Comparison of ENCODE assay signal across 8 mouse cellular contexts in genomic region chr11:117810401-117811046, GRCm38 (mm10). TPM values are rescaled to one million over a fixed set of nuclear protein-coding genes. Genes with fewer than 3 reads are reported as not detected.
A peak's percentile ranks its signal among the peaks of the same experiment; 100 is the strongest.
DNase-seq lines count a peak whose midpoint lies in the region; ATAC-seq and TF ChIP-seq lines count a peak whose summit lies in the region.

No protein-coding gene starts in this region.

- under 1% methylated on average over 21 of the region's 21 CpGs for WGBS in heart, embryonic 13.5 days
- 0% methylated on average over 21 of the region's 21 CpGs for WGBS in kidney, postnatal 0 days
- WGBS in neural tube, embryonic 13.5 days = under 1% methylated on average over 21 of the region's 21 CpGs
- WGBS in stomach, postnatal 0 days = under 1% methylated on average over 21 of the region's 21 CpGs

- peak; percentile 93 for DNase-seq in A20 (ENCODE audit: low read depth, low spot score)
- DNase-seq in adrenal gland, adult 2 months = peak; percentile 95
- DNase-seq in kidney, postnatal 0 days (ENCODE audit: low spot score) = peak; percentile 94
- peak; percentile 91 to 95 for DNase-seq in lung, adult 18-20 months
- DNase-seq in stomach, postnatal 0 days (ENCODE audit: low spot score) = peak; percentile 98

- peak overlapping the region; percentile 75 for H3K27ac ChIP-seq in heart, embryonic 13.5 days (replicated peaks)
- peak overlapping the region; percentile 75 for H3K27ac ChIP-seq in kidney, postnatal 0 days
- H3K27ac ChIP-seq in neural tube, embryonic 13.5 days (replicated peaks) = no peak overlapping the region
- peak overlapping the region; percentile 95 for H3K27ac ChIP-seq in stomach, postnatal 0 days (replicated peaks)

- ATAC-seq in erythroblast, adult 5-6 weeks (replicated peaks; ENCODE audit: low FRiP score, poor library complexity, severe bottlenecking) = peak; percentile 78
- peak; percentile 74 for ATAC-seq in heart, embryonic 13.5 days (ENCODE audit: extremely low read depth, insufficient number of reproducible peaks, low FRiP score, low TSS enrichment)
- peak; percentile 89 for ATAC-seq in kidney, postnatal 0 days (replicated peaks; ENCODE audit: low FRiP score, low read depth)
- ATAC-seq in neural tube, embryonic 13.5 days (ENCODE audit: low read depth) = peak; percentile 78
- peak; percentile 92 for ATAC-seq in stomach, postnatal 0 days (ENCODE audit: low FRiP score, low TSS enrichment)

- H3K9me3 ChIP-seq in heart, embryonic 13.5 days = no peaks in the 10 kb centered on the region
- H3K9me3 ChIP-seq in kidney, postnatal 0 days (replicated peaks; ENCODE audit: low read length) = no peaks in the 10 kb centered on the region
- H3K9me3 ChIP-seq in neural tube, embryonic 13.5 days = no peaks in the 10 kb centered on the region
- no peaks in the 10 kb centered on the region for H3K9me3 ChIP-seq in stomach, postnatal 0 days (ENCODE audit: control insufficient read depth, low read length)

- peak overlapping the region; percentile 97 for H3K4me2 ChIP-seq in heart, embryonic 13.5 days
- H3K4me2 ChIP-seq in kidney, postnatal 0 days (ENCODE audit: low read length) = peak overlapping the region; percentile 82
- peak overlapping the region; percentile 91 for H3K4me2 ChIP-seq in neural tube, embryonic 13.5 days
- H3K4me2 ChIP-seq in stomach, postnatal 0 days (replicated peaks; ENCODE audit: low read depth) = peak overlapping the region; percentile 95

- no peak for TF ChIP-seq EP300 in stomach, postnatal 0 days (optimal IDR thresholded peaks at IDR 0.05)

- H3K27me3 ChIP-seq in heart, embryonic 13.5 days (replicated peaks) = no peaks in the 10 kb centered on the region
- no peaks in the 10 kb centered on the region for H3K27me3 ChIP-seq in kidney, postnatal 0 days (ENCODE audit: insufficient read depth, low read length)
- H3K27me3 ChIP-seq in neural tube, embryonic 13.5 days = peaks cover 24% of the 10 kb centered on the region
- H3K27me3 ChIP-seq in stomach, postnatal 0 days (ENCODE audit: control insufficient read depth, insufficient read depth, low read length) = no peaks in the 10 kb centered on the region

- H3K36me3 ChIP-seq in heart, embryonic 13.5 days = peaks cover 43% of the 10 kb centered on the region
- peaks cover 23% of the 10 kb centered on the region for H3K36me3 ChIP-seq in kidney, postnatal 0 days (ENCODE audit: insufficient read depth, low read length)
- no peaks in the 10 kb centered on the region for H3K36me3 ChIP-seq in neural tube, embryonic 13.5 days
- H3K36me3 ChIP-seq in stomach, postnatal 0 days (ENCODE audit: control insufficient read depth, insufficient read depth, low read length) = 0 out of 2 replicates have a peak, but pooled peaks cover 6% of the 10 kb centered on the region

- peak; percentile 58 for TF ChIP-seq CTCF in kidney, postnatal 0 days (IDR thresholded peaks at IDR 0.05; ENCODE audit: low read depth)
- peak; percentile 71 for TF ChIP-seq CTCF in stomach, postnatal 0 days (IDR thresholded peaks at IDR 0.05; ENCODE audit: low read depth)

- peaks cover 38% of the 10 kb centered on the region for H3K4me1 ChIP-seq in heart, embryonic 13.5 days
- H3K4me1 ChIP-seq in kidney, postnatal 0 days (replicated peaks; ENCODE audit: insufficient read depth, low read length) = peaks cover 3% of the 10 kb centered on the region; the same call in 1 of the 2 replicates
- peaks cover 21% of the 10 kb centered on the region for H3K4me1 ChIP-seq in neural tube, embryonic 13.5 days (replicated peaks)
- H3K4me1 ChIP-seq in stomach, postnatal 0 days (replicated peaks; ENCODE audit: control insufficient read depth, insufficient read depth) = 0 out of 2 replicates have a peak, but pooled peaks cover 3% of the 10 kb centered on the region

- H3K4me3 ChIP-seq in heart, embryonic 13.5 days = peak overlapping the region; percentile 90
- H3K4me3 ChIP-seq in kidney, postnatal 0 days (replicated peaks; ENCODE audit: low read depth, low read length) = peak overlapping the region; percentile 71
- H3K4me3 ChIP-seq in neural tube, embryonic 13.5 days = peak overlapping the region; percentile 60
- peak overlapping the region; percentile 92 for H3K4me3 ChIP-seq in stomach, postnatal 0 days (ENCODE audit: low read depth, low read length)

- peak overlapping the region; percentile 91 for H3K9ac ChIP-seq in heart, embryonic 13.5 days
- peak overlapping the region; percentile 74 for H3K9ac ChIP-seq in kidney, postnatal 0 days (ENCODE audit: low read depth, low read length)
- peak overlapping the region; percentile 71 for H3K9ac ChIP-seq in neural tube, embryonic 13.5 days
- H3K9ac ChIP-seq in stomach, postnatal 0 days (ENCODE audit: low read length) = peak overlapping the region; percentile 90

RNA-seq across cellular contexts. Expression of gene Gm20708, which starts 1.1 kb away (rescaled TPM):
- total RNA-seq in adrenal gland, adult 2 months (2021) = 1 to 10 TPM in 1 of 2 experiments, under 1 TPM in 1; 0.59 to 1.0 TPM
- polyA plus RNA-seq in adrenal gland, adult 2 months (2012; rRNA removed) = 0.08 TPM in 1 of 2 replicates, not detected in the other
- total RNA-seq in erythroblast, adult 5-6 weeks (2015; ENCODE audit: low replicate concordance) = 62.3 and 66.5 TPM in 2 replicates
- total RNA-seq in erythroblast, adult 5-6 weeks (2017; ENCODE audit: low replicate concordance) = 31.9 and 39.7 TPM in 2 replicates
- 0.78 and 1.3 TPM in 2 replicates for polyA plus RNA-seq in heart, embryonic 13.5 days (2015; fragmentation: Nextera tagmentation; extraction: Ambion mirVana)
- 0.19 and 0.21 TPM in 2 replicates for polyA plus RNA-seq in kidney, postnatal 0 days (2015; fragmentation: Nextera tagmentation; extraction: Ambion mirVana)
- 0.56 and 1.6 TPM in 2 replicates for polyA plus RNA-seq in neural tube, embryonic 13.5 days (2015; fragmentation: Nextera tagmentation; extraction: Ambion mirVana)
- 0.18 and 0.24 TPM in 2 replicates for polyA plus RNA-seq in stomach, postnatal 0 days (2015; fragmentation: Nextera tagmentation; extraction: Ambion mirVana)

RNA-seq across cellular contexts. Expression of gene Syngr2, which starts 1.1 kb away (rescaled TPM):
- total RNA-seq in adrenal gland, adult 2 months (2021) = 10 to 100 TPM; 77.3 to 95.7 TPM
- polyA plus RNA-seq in adrenal gland, adult 2 months (2012; rRNA removed) = 171 and 220 TPM in 2 replicates
- 52.9 and 77.2 TPM in 2 replicates for total RNA-seq in erythroblast, adult 5-6 weeks (2015; ENCODE audit: low replicate concordance)
- 32.5 and 46.5 TPM in 2 replicates for total RNA-seq in erythroblast, adult 5-6 weeks (2017; ENCODE audit: low replicate concordance)
- 74.8 and 75.6 TPM in 2 replicates for polyA plus RNA-seq in heart, embryonic 13.5 days (2015; fragmentation: Nextera tagmentation; extraction: Ambion mirVana)
- 107 and 115 TPM in 2 replicates for polyA plus RNA-seq in kidney, postnatal 0 days (2015; fragmentation: Nextera tagmentation; extraction: Ambion mirVana)
- 15.3 and 17.5 TPM in 2 replicates for polyA plus RNA-seq in neural tube, embryonic 13.5 days (2015; fragmentation: Nextera tagmentation; extraction: Ambion mirVana)
- 165 and 183 TPM in 2 replicates for polyA plus RNA-seq in stomach, postnatal 0 days (2015; fragmentation: Nextera tagmentation; extraction: Ambion mirVana)

RNA-seq across cellular contexts. Expression of gene 6030468B19Rik, which starts 13.1 kb away (rescaled TPM):
- total RNA-seq in adrenal gland, adult 2 months (2021) = not detected
- not detected in 2 replicates for polyA plus RNA-seq in adrenal gland, adult 2 months (2012; rRNA removed)
- total RNA-seq in erythroblast, adult 5-6 weeks (2015; ENCODE audit: low replicate concordance) = 12.7 and 28.6 TPM in 2 replicates
- total RNA-seq in erythroblast, adult 5-6 weeks (2017; ENCODE audit: low replicate concordance) = 10.6 and 16.1 TPM in 2 replicates
- 1.3 and 2.3 TPM in 2 replicates for polyA plus RNA-seq in heart, embryonic 13.5 days (2015; fragmentation: Nextera tagmentation; extraction: Ambion mirVana)
- not detected in 2 replicates for polyA plus RNA-seq in kidney, postnatal 0 days (2015; fragmentation: Nextera tagmentation; extraction: Ambion mirVana)
- polyA plus RNA-seq in neural tube, embryonic 13.5 days (2015; fragmentation: Nextera tagmentation; extraction: Ambion mirVana) = 0.18 TPM in 1 of 2 replicates, not detected in the other
- polyA plus RNA-seq in stomach, postnatal 0 days (2015; fragmentation: Nextera tagmentation; extraction: Ambion mirVana) = 0.12 TPM in 1 of 2 replicates, not detected in the other

RNA-seq across cellular contexts. Expression of gene Afmid, which starts 15.2 kb away (rescaled TPM):
- 1 to 10 TPM; 5.5 to 6.8 TPM for total RNA-seq in adrenal gland, adult 2 months (2021)
- polyA plus RNA-seq in adrenal gland, adult 2 months (2012; rRNA removed) = 9.3 and 9.6 TPM in 2 replicates
- 37.0 and 47.3 TPM in 2 replicates for total RNA-seq in erythroblast, adult 5-6 weeks (2015; ENCODE audit: low replicate concordance)
- 67.8 and 81.4 TPM in 2 replicates for total RNA-seq in erythroblast, adult 5-6 weeks (2017; ENCODE audit: low replicate concordance)
- 12.6 and 12.7 TPM in 2 replicates for polyA plus RNA-seq in heart, embryonic 13.5 days (2015; fragmentation: Nextera tagmentation; extraction: Ambion mirVana)
- polyA plus RNA-seq in kidney, postnatal 0 days (2015; fragmentation: Nextera tagmentation; extraction: Ambion mirVana) = 4.5 and 5.4 TPM in 2 replicates
- 2.7 and 3.3 TPM in 2 replicates for polyA plus RNA-seq in neural tube, embryonic 13.5 days (2015; fragmentation: Nextera tagmentation; extraction: Ambion mirVana)
- 5.7 and 7.7 TPM in 2 replicates for polyA plus RNA-seq in stomach, postnatal 0 days (2015; fragmentation: Nextera tagmentation; extraction: Ambion mirVana)

RNA-seq across cellular contexts. Expression of gene Tk1, which starts 15.4 kb away (rescaled TPM):
- 1 to 10 TPM; 2.2 to 3.1 TPM for total RNA-seq in adrenal gland, adult 2 months (2021)
- 8.6 and 10.2 TPM in 2 replicates for polyA plus RNA-seq in adrenal gland, adult 2 months (2012; rRNA removed)
- 89.2 and 89.4 TPM in 2 replicates for total RNA-seq in erythroblast, adult 5-6 weeks (2015; ENCODE audit: low replicate concordance)
- total RNA-seq in erythroblast, adult 5-6 weeks (2017; ENCODE audit: low replicate concordance) = 157 and 212 TPM in 2 replicates
- 97.6 and 109 TPM in 2 replicates for polyA plus RNA-seq in heart, embryonic 13.5 days (2015; fragmentation: Nextera tagmentation; extraction: Ambion mirVana)
- polyA plus RNA-seq in kidney, postnatal 0 days (2015; fragmentation: Nextera tagmentation; extraction: Ambion mirVana) = 51.6 and 64.0 TPM in 2 replicates
- 15.8 and 24.0 TPM in 2 replicates for polyA plus RNA-seq in neural tube, embryonic 13.5 days (2015; fragmentation: Nextera tagmentation; extraction: Ambion mirVana)
- polyA plus RNA-seq in stomach, postnatal 0 days (2015; fragmentation: Nextera tagmentation; extraction: Ambion mirVana) = 47.1 and 58.0 TPM in 2 replicates
